Mouse (Mus musculus) MEL (cell line): ENCODE data around the gene Rnf208. TPM values are rescaled to one million over a fixed set of nuclear protein-coding genes. Genes with fewer than 3 reads are reported as not detected.
A peak's percentile ranks its signal among the peaks of the same experiment; 100 is the strongest.

Source experiments
- DNase-seq: peaks from one replicate; pipeline ENCODE4 v3.0.0; 2011; ENCODE audit warnings: low read depth, low spot score
- H3K27ac ChIP-seq: 2 replicates; pipeline ENCODE4 v1.5.1; 2012; ENCODE audit warnings: low read depth, mild to moderate bottlenecking, control low read depth, low read length, moderate library complexity; ENCODE audit not compliant: control insufficient read depth
- H3K27me3 ChIP-seq, 2 experiments: fragments of 150-350 bp in 1 of 2; sonication (generic) in 1 of 2; 2 replicates each; pipeline ENCODE4 v1.6.1; 2012; ENCODE audit warnings: low read length in 2 of 2, mild to moderate bottlenecking in 2 of 2, improper control_type of control experiment in 1 of 2, moderate library complexity in 1 of 2; ENCODE audit not compliant: insufficient read depth in 2 of 2, control insufficient read depth in 1 of 2
- H3K36me3 ChIP-seq, 2 experiments: 2 replicates each; pipeline ENCODE4 v1.6.1; 2012 to 2014; ENCODE audit warnings: low read length in 2 of 2, improper control_type of control experiment in 1 of 2, inconsistent platforms in 1 of 2, mild to moderate bottlenecking in 1 of 2; ENCODE audit not compliant: insufficient read depth in 2 of 2, control insufficient read depth in 1 of 2
- H3K4me1 ChIP-seq, 2 experiments: fragments of 150-350 bp in 1 of 2; sonication (generic) in 1 of 2; 2 replicates each; pipeline ENCODE4 v1.6.1; 2012; ENCODE audit warnings: low read length in 2 of 2, improper control_type of control experiment in 1 of 2, mild to moderate bottlenecking in 1 of 2; ENCODE audit not compliant: insufficient read depth in 2 of 2, control insufficient read depth in 1 of 2
- H3K4me3 ChIP-seq, 2 experiments: fragments of 150-350 bp in 1 of 2; sonication (generic) in 1 of 2; 2 replicates each; pipeline ENCODE4 v1.5.1; 2012; ENCODE audit warnings: low read depth in 2 of 2, low read length in 2 of 2, mild to moderate bottlenecking in 2 of 2, moderate library complexity in 2 of 2, control low read depth in 1 of 2, improper control_type of control experiment in 1 of 2; ENCODE audit not compliant: control insufficient read depth in 1 of 2, insufficient read depth in 1 of 2
- H3K79me2 ChIP-seq: 2 replicates; pipeline ENCODE4 v1.6.1; 2012; ENCODE audit warnings: mild to moderate bottlenecking, low read length, moderate library complexity; ENCODE audit not compliant: control insufficient read depth, poor library complexity, insufficient read depth
- H3K9ac ChIP-seq: 2 replicates; pipeline ENCODE4 v1.6.1; 2012; ENCODE audit warnings: low read depth, mild to moderate bottlenecking, control low read depth, low read length, moderate library complexity; ENCODE audit not compliant: control insufficient read depth, poor library complexity, severe bottlenecking
- H3K9me3 ChIP-seq: fragments of 150-350 bp; sonication (generic); replicated peaks from 2 replicates; pipeline ENCODE4 v1.6.1; 2012; ENCODE audit warnings: mild to moderate bottlenecking, low read length, improper control_type of control experiment, moderate library complexity; ENCODE audit not compliant: insufficient read depth
- CHD1 ChIP-seq: IDR thresholded peaks from 2 replicates; pipeline ENCODE4 v1.6.1; 2012; ENCODE audit warnings: low read depth, mild to moderate bottlenecking, inconsistent platforms, low read length, improper control_type of control experiment
- CHD2 ChIP-seq: IDR thresholded peaks from 2 replicates; pipeline ENCODE4 v1.6.1; 2011; ENCODE audit warnings: low read length, improper control_type of control experiment
- CTCF ChIP-seq, 3 experiments: IDR thresholded peaks in 2 of 3; conservative IDR thresholded peaks in 1 of 3; 2 replicates each; pipeline ENCODE4 v1.5.1; 2011 to 2012; ENCODE audit warnings: low read length in 3 of 3, low read depth in 2 of 3, mild to moderate bottlenecking in 2 of 3, improper control_type of control experiment in 1 of 3, inconsistent platforms in 1 of 3, mixed read lengths in 1 of 3, moderate library complexity in 1 of 3; ENCODE audit not compliant: control insufficient read depth in 1 of 3, insufficient read depth in 1 of 3, poor library complexity in 1 of 3, severe bottlenecking in 1 of 3
- ELF1 ChIP-seq: IDR thresholded peaks from 2 replicates; pipeline ENCODE4 v1.6.1; 2014; ENCODE audit warnings: low read depth, mild to moderate bottlenecking, inconsistent platforms, low read length, improper control_type of control experiment, moderate library complexity
- GABPA ChIP-seq: IDR thresholded peaks from 2 replicates; pipeline ENCODE4 v1.6.1; 2012; ENCODE audit warnings: low read depth, mild to moderate bottlenecking, inconsistent platforms, low read length, improper control_type of control experiment, moderate library complexity
- GATA1 ChIP-seq: IDR thresholded peaks from 2 replicates; pipeline ENCODE4 v1.6.1; 2011; ENCODE audit warnings: low read depth, low read length, improper control_type of control experiment
- KAT2A ChIP-seq: conservative IDR thresholded peaks from 2 replicates; pipeline ENCODE4 v1.6.1; 2012; ENCODE audit warnings: low read depth, low read length, improper control_type of control experiment, inconsistent platforms
- MAFK ChIP-seq: IDR thresholded peaks from 2 replicates; pipeline ENCODE4 v1.6.1; 2011; ENCODE audit warnings: low read depth, mild to moderate bottlenecking, low read length, improper control_type of control experiment, borderline replicate concordance
- MXI1 ChIP-seq: IDR thresholded peaks from 2 replicates; pipeline ENCODE4 v1.6.1; 2011; ENCODE audit warnings: mild to moderate bottlenecking, low read depth, low read length, improper control_type of control experiment
- MYB ChIP-seq: IDR thresholded peaks from 2 replicates; pipeline ENCODE4 v1.6.1; 2011; ENCODE audit warnings: mild to moderate bottlenecking, low read depth, low read length, improper control_type of control experiment
- MYC ChIP-seq: IDR thresholded peaks from 2 replicates; pipeline ENCODE4 v1.6.1; 2011; ENCODE audit warnings: low read depth, mild to moderate bottlenecking, low read length, improper control_type of control experiment, moderate library complexity
- NELFE ChIP-seq: IDR thresholded peaks from 2 replicates; pipeline ENCODE4 v1.6.1; 2011; ENCODE audit warnings: low read depth, low read length, improper control_type of control experiment
- POLR2A ChIP-seq, 2 experiments: IDR thresholded peaks; 2 replicates each; pipeline ENCODE4 v1.6.1; 2011 to 2012; ENCODE audit warnings: low read length in 2 of 2, mild to moderate bottlenecking in 2 of 2, control low read depth in 1 of 2, improper control_type of control experiment in 1 of 2, low read depth in 1 of 2, moderate library complexity in 1 of 2; ENCODE audit not compliant: control insufficient read depth in 1 of 2, insufficient read depth in 1 of 2, poor library complexity in 1 of 2
- POLR2AphosphoS2 ChIP-seq: IDR thresholded peaks from 2 replicates; pipeline ENCODE4 v1.6.1; 2011; ENCODE audit warnings: low read length, improper control_type of control experiment
- POLR2AphosphoS5 ChIP-seq: IDR thresholded peaks from 2 replicates; pipeline ENCODE4 v1.6.1; 2012; ENCODE audit warnings: low read depth, borderline replicate concordance, mild to moderate bottlenecking, inconsistent platforms, low read length, moderate library complexity, mixed read lengths
- RCOR1 ChIP-seq: IDR thresholded peaks from 2 replicates; pipeline ENCODE4 v1.6.1; 2012; ENCODE audit warnings: low read depth, mild to moderate bottlenecking, inconsistent platforms, low read length, improper control_type of control experiment
- SMC3 ChIP-seq: IDR thresholded peaks from 2 replicates; pipeline ENCODE4 v1.6.1; 2011; ENCODE audit warnings: low read depth, low read length, improper control_type of control experiment
- TAL1 ChIP-seq: IDR thresholded peaks from 2 replicates; pipeline ENCODE4 v1.6.1; 2012; ENCODE audit warnings: mild to moderate bottlenecking, inconsistent platforms, low read length, moderate library complexity, mixed read lengths
- UBTF ChIP-seq: IDR thresholded peaks from 2 replicates; pipeline ENCODE4 v1.6.1; 2012; ENCODE audit warnings: low read depth, mild to moderate bottlenecking, inconsistent platforms, low read length, improper control_type of control experiment, moderate library complexity, borderline replicate concordance; ENCODE audit not compliant: insufficient read depth
- USF1 ChIP-seq: IDR thresholded peaks from 2 replicates; pipeline ENCODE4 v1.6.1; 2014; ENCODE audit warnings: low read depth, mild to moderate bottlenecking, inconsistent platforms, low read length, improper control_type of control experiment, moderate library complexity
- USF2 ChIP-seq, 2 experiments: IDR thresholded peaks; 2 replicates each; pipeline ENCODE4 v1.6.1; 2011 to 2012; ENCODE audit warnings: improper control_type of control experiment in 2 of 2, low read length in 2 of 2, borderline replicate concordance in 1 of 2, inconsistent platforms in 1 of 2, low read depth in 1 of 2, mild to moderate bottlenecking in 1 of 2; ENCODE audit not compliant: insufficient read depth in 1 of 2
- ZMIZ1 ChIP-seq: IDR thresholded peaks from 2 replicates; pipeline ENCODE4 v1.6.1; 2012; ENCODE audit warnings: low read depth, mild to moderate bottlenecking, inconsistent platforms, low read length, improper control_type of control experiment, moderate library complexity
- polyA plus RNA-seq, 2 experiments: library from polyadenylated mRNA; stranded (reverse) in 1 of 2; unstranded in 1 of 2; fragments of >175 nt in 1 of 2; fragments of >200 nt in 1 of 2; gene quantifications; 2 replicates each; pipeline versions ENCODE4 v1.2.1 to v1.2.4; 2012; ENCODE audit warnings: low replicate concordance in 2 of 2, low read depth in 1 of 2; ENCODE audit not compliant: insufficient read length in 2 of 2, insufficient read depth in 1 of 2, missing spikeins in 1 of 2
- total RNA-seq: library from RNA; depleted of rRNA; stranded (reverse); fragments of 300-350 nt; gene quantifications from 2 replicates; pipeline ENCODE4 v1.2.3, GENCODE M21; 2012

Gene Rnf208
- total and polyA plus RNA-seq, 3 experiments = 6.0 to 21.8 TPM; not detected in 1

DNA sequence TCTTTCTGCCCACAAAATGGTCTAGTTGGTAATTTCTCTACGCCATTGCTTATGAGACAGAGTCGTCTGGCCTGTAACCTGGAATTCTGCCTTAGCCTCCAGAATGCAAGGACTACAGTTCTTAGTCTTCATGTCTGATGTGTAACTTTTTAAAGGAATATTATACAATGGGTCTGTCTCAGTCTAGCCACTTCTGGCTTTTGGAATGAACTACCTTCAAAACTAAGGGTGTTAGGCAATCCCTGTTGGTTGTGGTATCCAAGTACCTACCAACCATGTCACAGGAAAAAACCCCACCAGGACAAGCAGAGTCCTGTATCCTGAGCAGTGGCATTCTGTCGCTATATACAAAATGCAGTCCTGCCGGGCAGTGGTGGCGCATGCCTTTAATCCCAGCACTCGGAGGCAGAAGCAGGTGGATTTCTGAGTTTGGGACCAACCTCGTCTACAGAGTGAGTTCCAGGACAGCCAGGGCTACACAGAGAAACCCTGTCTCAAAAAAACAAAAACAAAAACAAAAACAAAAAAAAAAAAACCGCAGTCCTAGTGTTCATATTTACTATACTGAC is 16.2 kb upstream of the Rnf208 start:
- no peaks in the 10 kb centered on the region for H3K27me3 ChIP-seq
- H3K27ac ChIP-seq = peak overlapping the region; percentile 100
- peak overlapping the region; percentile 58 to 93 for H3K4me3 ChIP-seq
- no peak for TF ChIP-seq USF2 (IDR thresholded peaks at IDR 0.05; ENCODE audit: borderline replicate concordance in 1 of 2, insufficient read depth in 1 of 2, low read depth in 1 of 2, low read length in 2 of 2)
- TF ChIP-seq POLR2A (IDR thresholded peaks at IDR 0.05; ENCODE audit: control insufficient read depth in 1 of 2, insufficient read depth in 1 of 2, low read depth in 1 of 2, low read length in 2 of 2, poor library complexity in 1 of 2) = no peak
- no peak for TF ChIP-seq ELF1
- TF ChIP-seq GATA1 = no peak
- TF ChIP-seq RCOR1 = no peak
- TF ChIP-seq MAFK = no peak
- TF ChIP-seq CHD2 = no peak
- no peak for TF ChIP-seq KAT2A
- no peak for TF ChIP-seq NELFE
- TF ChIP-seq SMC3 = no peak
- TF ChIP-seq ZMIZ1 = no peak
- no peak for TF ChIP-seq MYC
- no peak for TF ChIP-seq TAL1
- TF ChIP-seq GABPA = no peak
- no peak for TF ChIP-seq USF1
- no peak for TF ChIP-seq CHD1
- TF ChIP-seq MYB = no peak
- no peak for TF ChIP-seq CTCF (IDR thresholded peaks at IDR 0.05 in 2 of 3, conservative IDR thresholded peaks at IDR 0.05 in 1 of 3; ENCODE audit: control insufficient read depth in 1 of 3, insufficient read depth in 1 of 3, low read depth in 2 of 3, low read length in 3 of 3, poor library complexity in 1 of 3, severe bottlenecking in 1 of 3)
- peaks cover 6 to 18% of the 10 kb centered on the region in 2 experiments; a peak in 3 of 4 replicates for H3K4me1 ChIP-seq
- H3K9me3 ChIP-seq = no peaks in the 10 kb centered on the region
- peaks cover 6 to 8% of the 10 kb centered on the region in 2 experiments for H3K36me3 ChIP-seq
- DNase-seq = no peak
- peak overlapping the region; percentile 99 for H3K9ac ChIP-seq
- H3K79me2 ChIP-seq = peaks cover 17% of the 10 kb centered on the region

DNA sequence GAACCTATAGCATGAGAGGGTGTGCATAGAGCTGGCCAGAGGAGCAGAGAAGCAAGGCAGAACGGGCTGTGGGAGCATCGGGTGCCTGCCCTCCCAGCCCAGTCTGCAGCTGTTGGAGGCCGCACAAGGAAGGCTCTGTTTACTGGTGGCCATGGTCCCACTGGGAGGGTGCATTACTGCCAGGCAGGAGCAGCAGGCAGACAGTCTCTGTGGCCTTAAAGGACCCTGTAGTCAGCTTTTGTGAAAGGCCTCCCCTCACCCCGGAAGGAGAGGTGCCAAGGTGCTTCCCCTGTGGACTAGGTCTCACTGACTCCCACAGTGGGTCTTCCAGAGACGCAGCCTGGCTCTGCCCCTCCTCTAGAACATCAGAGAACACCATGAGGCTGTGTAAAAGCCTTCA is 15.2 kb upstream of the Rnf208 start:
- no peak for TF ChIP-seq POLR2AphosphoS5
- no peak for TF ChIP-seq CTCF (IDR thresholded peaks at IDR 0.05 in 2 of 3, conservative IDR thresholded peaks at IDR 0.05 in 1 of 3; ENCODE audit: control insufficient read depth in 1 of 3, insufficient read depth in 1 of 3, low read depth in 2 of 3, low read length in 3 of 3, poor library complexity in 1 of 3, severe bottlenecking in 1 of 3)
- no peak for TF ChIP-seq MYB
- no peak for TF ChIP-seq MXI1
- TF ChIP-seq UBTF = no peak
- TF ChIP-seq POLR2AphosphoS2 = no peak
- TF ChIP-seq GATA1 = no peak
- peaks cover 6 to 8% of the 10 kb centered on the region in 2 experiments for H3K36me3 ChIP-seq
- H3K4me1 ChIP-seq = peaks cover 6 to 18% of the 10 kb centered on the region in 2 experiments; a peak in 3 of 4 replicates
- H3K79me2 ChIP-seq = peaks cover 17% of the 10 kb centered on the region
- no peak for DNase-seq
- no peaks in the 10 kb centered on the region for H3K9me3 ChIP-seq
- no peak overlapping the region for H3K27ac ChIP-seq
- no peak overlapping the region for H3K4me3 ChIP-seq
- H3K9ac ChIP-seq = no peak overlapping the region
- H3K27me3 ChIP-seq = no peaks in the 10 kb centered on the region
